Mouse (Mus musculus) forebrain, embryonic 14.5 days (tissue): ENCODE results near the gene Pdia2. TPM values are rescaled to one million over a fixed set of nuclear protein-coding genes. Genes with fewer than 3 reads are reported as not detected.
A peak's percentile ranks its signal among the peaks of the same experiment; 100 is the strongest.

Source experiments
- ATAC-seq: fragments of 200-750 bp; cut with Nextera tagmentation; 2 replicates; pipeline ENCODE4 v1.8.0; 2017; ENCODE audit warnings: mild to moderate bottlenecking, moderate library complexity
- DNase-seq: peaks from one replicate; pipeline ENCODE4 v3.0.0-alpha.2; 2015; ENCODE audit warnings: low spot score
- H3K27ac ChIP-seq: fragments of 300-500 bp; sonication (generic); 2 replicates; pipeline ENCODE4 v1.5.1; 2014; ENCODE audit warnings: low read depth, mild to moderate bottlenecking, control low read depth, low read length, moderate library complexity
- H3K27me3 ChIP-seq: fragments of 300-500 bp; sonication (generic); replicated peaks from 2 replicates; pipeline ENCODE4 v1.6.1; 2014; ENCODE audit warnings: low read length, control low read depth, mixed read lengths; ENCODE audit not compliant: control insufficient read depth, insufficient read depth
- H3K36me3 ChIP-seq: fragments of 300-500 bp; sonication (generic); 2 replicates; pipeline ENCODE4 v1.6.1; 2014; ENCODE audit warnings: low read length, control low read depth; ENCODE audit not compliant: control insufficient read depth, insufficient read depth
- H3K4me1 ChIP-seq: fragments of 300-500 bp; sonication (generic); 2 replicates; pipeline ENCODE4 v1.6.1; 2014; ENCODE audit warnings: antibody characterized with exemption, low read length, control low read depth; ENCODE audit not compliant: control insufficient read depth, insufficient read depth
- H3K4me2 ChIP-seq: fragments of 300-500 bp; sonication (generic); 2 replicates; pipeline ENCODE4 v1.6.1; 2014; ENCODE audit warnings: mild to moderate bottlenecking, control low read depth, low read length
- H3K4me3 ChIP-seq: fragments of 300-500 bp; sonication (generic); 2 replicates; pipeline ENCODE4 v1.5.1; 2014; ENCODE audit warnings: low read depth, low read length, control low read depth
- H3K9ac ChIP-seq: fragments of 300-500 bp; sonication (generic); 2 replicates; pipeline ENCODE4 v1.6.1; 2014; ENCODE audit warnings: mild to moderate bottlenecking, low read length, control low read depth, moderate library complexity
- H3K9me3 ChIP-seq: fragments of 300-500 bp; sonication (generic); replicated peaks from 2 replicates; pipeline ENCODE4 v1.6.1; 2016; ENCODE audit warnings: low read length, control low read depth, mixed read lengths; ENCODE audit not compliant: control insufficient read depth
- WGBS: fragments of 180-500 bp; shearing (Covaris S2); extraction: QIAGEN DNeasy Blood & Tissue Kit; methylation state at CpG from one replicate; pipeline ENCODE4 v1.1.7; 2014; 5-methylcytosine and 5-hydroxymethylcytosine counted together
- polyA plus RNA-seq: library from polyadenylated mRNA; unstranded; fragments of >200 nt; fragmentation: Nextera tagmentation; extraction: Ambion mirVana; gene quantifications from 2 replicates; pipeline ENCODE4 v1.2.1, GENCODE M21; 2014

The Pdia2 gene
- polyA plus RNA-seq: not detected in 2 replicates

DNA sequence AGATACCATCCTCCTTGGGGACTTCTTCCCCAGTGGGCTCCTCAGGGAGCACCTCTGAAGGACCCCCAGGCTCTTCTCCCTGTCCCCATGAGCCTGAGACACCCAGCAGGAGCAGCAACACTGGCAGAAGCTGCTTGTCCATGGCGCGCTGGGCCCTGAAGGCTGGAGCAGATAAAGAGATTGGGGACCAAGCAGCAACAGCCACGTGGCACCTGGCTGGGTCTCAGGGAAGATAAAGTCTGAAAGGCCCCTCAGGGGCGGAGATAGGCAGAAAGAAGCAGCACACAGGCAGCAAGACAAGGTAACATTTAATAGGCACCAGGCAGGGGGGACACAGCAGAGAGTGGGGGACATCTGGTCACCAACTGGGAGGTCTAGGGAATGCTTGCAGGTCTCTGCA is at the start of gene Pdia2:
Pdia2 (minus strand) TSS at position 196 of the 400 bp plus-strand sequence.
- H3K27ac ChIP-seq: no peak within 1 kb of the TSS
- H3K9me3 ChIP-seq: no peaks in the 10 kb centered on the region
- WGBS: 79% methylated on average over 4 of the region's 4 CpGs
- peaks cover 40% of the 10 kb centered on the region for H3K36me3 ChIP-seq
- H3K27me3 ChIP-seq: peaks cover 37% of the 10 kb centered on the region
- no peak within 1 kb of the TSS for H3K4me2 ChIP-seq
- H3K4me1 ChIP-seq: peaks cover 6% of the 10 kb centered on the region; the same call in 1 of the 2 replicates
- no peak for ATAC-seq
- no peak within 1 kb of the TSS for H3K9ac ChIP-seq
- no peak within 1 kb of the TSS for H3K4me3 ChIP-seq
- DNase-seq: no peak

DNA sequence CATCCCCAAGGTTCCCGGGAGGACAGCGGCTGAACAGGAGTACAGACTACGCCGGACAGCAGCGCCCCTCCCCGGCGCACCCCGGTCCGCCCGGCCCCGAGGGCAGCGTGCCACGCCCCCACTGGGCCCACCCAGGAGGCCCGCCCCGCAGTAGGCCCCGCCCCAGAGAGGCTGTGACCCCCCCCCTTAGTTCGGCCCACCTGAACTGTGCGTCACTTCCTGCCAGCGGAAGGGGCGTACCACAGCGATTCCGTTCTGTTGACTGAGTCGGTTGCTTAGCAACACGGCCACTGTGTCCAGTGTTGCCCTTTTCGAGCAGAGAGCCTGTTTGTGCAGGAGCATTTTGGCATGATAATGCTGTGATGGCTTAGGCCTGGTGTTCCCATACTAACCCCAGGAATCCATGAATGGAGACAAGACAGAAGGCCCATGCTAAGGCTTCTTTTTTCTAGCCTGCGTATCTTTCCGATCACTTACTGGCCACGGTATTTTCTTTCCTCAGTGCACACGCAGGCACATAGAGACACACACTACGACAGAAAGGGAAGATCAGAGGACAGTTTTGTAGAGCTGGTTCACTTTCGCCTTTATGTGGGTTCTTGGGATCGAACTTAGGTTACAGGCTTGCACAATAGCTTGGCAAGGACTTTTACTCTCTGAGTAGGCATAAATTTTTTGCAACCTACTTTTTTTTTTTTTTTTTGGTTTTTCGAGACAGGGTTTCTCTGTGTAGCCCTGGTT is 45.4 kb upstream of the Pdia2 start, which contains the start of gene Fam234a:
Fam234a (minus strand) TSS at position 142 of the 741 bp plus-strand sequence.
- ATAC-seq: peak; percentile 97
- peak; percentile 98 for DNase-seq
- Histone ChIP-seq H3K4me1 (peaks cover 6% of the 10 kb centered on the region), H3K4me3 (peak within 1 kb of the TSS; percentile 72), H3K27me3 (no peaks in the 10 kb centered on the region), H3K36me3 (no peaks in the 10 kb centered on the region), H3K4me2 (peak within 1 kb of the TSS; percentile 85), H3K9me3 (no peaks in the 10 kb centered on the region), H3K9ac (peak within 1 kb of the TSS; percentile 72), H3K27ac (peak within 1 kb of the TSS; percentile 63; the same call in 1 of the 2 replicates)
- 8% methylated on average over 32 of the region's 33 CpGs for WGBS

DNA sequence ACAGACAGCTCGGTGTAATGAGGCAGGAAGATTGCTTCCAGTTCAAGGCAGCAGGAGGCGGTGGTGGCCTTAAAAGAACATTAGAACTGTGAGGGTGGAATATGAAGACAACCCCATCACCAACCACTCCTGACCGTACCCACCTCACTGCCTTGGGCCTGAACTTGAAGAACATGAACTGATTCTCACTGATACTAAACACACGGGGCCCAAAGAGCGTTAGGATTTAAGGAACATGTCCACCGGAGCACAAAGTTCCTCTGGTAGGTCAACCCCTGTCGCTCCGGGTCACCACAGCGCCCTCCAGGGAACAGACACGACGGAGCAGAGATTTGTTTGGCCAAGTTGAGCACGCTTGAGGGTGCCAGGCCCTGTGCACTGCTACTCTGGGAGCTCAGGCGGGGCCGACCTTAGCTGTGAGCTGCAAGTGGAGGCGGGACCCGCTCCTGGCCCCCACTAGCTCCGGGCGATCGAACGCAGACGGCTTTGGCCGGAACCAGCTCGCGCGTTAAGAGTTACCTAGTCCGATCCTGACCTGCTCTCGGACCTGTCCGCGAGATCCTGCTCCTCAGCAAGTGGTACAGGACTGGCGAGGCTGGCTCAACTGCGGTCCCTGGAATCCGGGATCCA is 44.7 kb upstream of the Pdia2 start:
- ATAC-seq: peak; percentile 82
- Histone ChIP-seq H3K36me3 (no peaks in the 10 kb centered on the region), H3K4me2 (peak overlapping the region; percentile 85), H3K9ac (peak overlapping the region; percentile 72), H3K4me1 (peaks cover 6% of the 10 kb centered on the region), H3K27ac (0 out of 2 replicates have a peak overlapping the region, but pooled peaks have one; percentile 63), H3K9me3 (no peaks in the 10 kb centered on the region), H3K4me3 (peak overlapping the region; percentile 72), H3K27me3 (no peaks in the 10 kb centered on the region)
- DNase-seq: peak; percentile 54
- WGBS: under 1% methylated on average over 32 of the region's 32 CpGs

DNA sequence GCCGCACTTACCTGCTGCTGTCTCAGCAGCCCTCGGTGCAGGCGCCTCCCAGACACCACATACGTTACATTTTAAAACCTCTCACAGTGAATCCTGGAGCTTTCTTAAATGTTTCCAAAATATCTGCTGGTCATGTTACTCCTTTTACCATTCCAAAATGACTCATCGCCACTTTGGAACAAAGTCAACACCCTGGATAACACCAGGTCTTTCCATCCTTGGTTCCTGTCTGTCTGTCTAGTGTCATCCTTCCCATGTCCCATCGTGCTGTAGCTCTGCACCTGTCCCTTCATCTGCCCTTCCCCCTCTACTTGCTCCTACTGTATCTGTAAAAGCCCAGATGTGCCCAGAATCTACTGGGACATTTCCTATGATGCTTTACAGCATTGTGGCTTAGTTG is 42.1 kb upstream of the Pdia2 start:
- no peak for DNase-seq
- Histone ChIP-seq H3K27ac (no peak overlapping the region), H3K9me3 (no peaks in the 10 kb centered on the region), H3K9ac (no peak overlapping the region), H3K36me3 (no peaks in the 10 kb centered on the region), H3K4me3 (no peak overlapping the region), H3K4me1 (peaks cover 6% of the 10 kb centered on the region), H3K27me3 (no peaks in the 10 kb centered on the region), H3K4me2 (no peak overlapping the region)
- no peak for ATAC-seq
- 82% methylated on average over 6 of the region's 6 CpGs for WGBS

DNA sequence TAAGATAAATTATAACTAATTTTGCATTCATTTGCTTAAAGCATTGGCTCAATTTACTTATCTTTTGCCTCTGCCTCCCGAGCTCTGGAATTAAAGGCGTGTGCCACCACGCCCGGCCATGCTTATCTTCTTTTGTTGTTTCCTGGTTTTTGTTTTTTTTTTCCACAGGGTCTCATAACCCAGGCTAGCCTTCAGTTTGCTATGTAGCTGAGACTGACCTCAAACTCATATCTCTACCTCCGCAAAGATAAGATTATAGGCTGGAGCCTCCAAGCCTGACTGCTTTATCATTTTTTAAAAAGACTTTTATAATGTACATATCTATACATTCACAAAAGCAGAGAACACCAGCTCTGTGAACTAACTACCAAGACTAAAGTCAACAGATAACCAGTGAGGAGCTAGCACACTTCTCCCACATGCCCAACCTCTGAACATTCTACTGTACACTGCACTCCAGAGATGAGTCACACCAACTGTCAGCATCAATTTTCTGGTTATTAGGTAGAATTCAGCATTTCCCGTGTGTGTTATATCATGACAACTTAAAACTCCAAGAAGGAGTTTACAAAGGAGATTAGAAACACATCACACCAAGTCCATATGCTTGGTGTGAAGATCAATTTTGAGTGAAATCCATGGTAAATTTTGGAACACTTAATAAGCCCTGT is 41.4 kb upstream of the Pdia2 start:
- no peaks in the 10 kb centered on the region for H3K27me3 ChIP-seq
- H3K4me3 ChIP-seq: no peak overlapping the region
- H3K4me2 ChIP-seq: no peak overlapping the region
- H3K36me3 ChIP-seq: no peaks in the 10 kb centered on the region
- no peak overlapping the region for H3K9ac ChIP-seq
- no peak overlapping the region for H3K27ac ChIP-seq
- DNase-seq (no peak), ATAC-seq (no peak)
- WGBS: 87% methylated on average over 6 of the region's 6 CpGs
- peaks cover 6% of the 10 kb centered on the region for H3K4me1 ChIP-seq
- no peaks in the 10 kb centered on the region for H3K9me3 ChIP-seq

DNA sequence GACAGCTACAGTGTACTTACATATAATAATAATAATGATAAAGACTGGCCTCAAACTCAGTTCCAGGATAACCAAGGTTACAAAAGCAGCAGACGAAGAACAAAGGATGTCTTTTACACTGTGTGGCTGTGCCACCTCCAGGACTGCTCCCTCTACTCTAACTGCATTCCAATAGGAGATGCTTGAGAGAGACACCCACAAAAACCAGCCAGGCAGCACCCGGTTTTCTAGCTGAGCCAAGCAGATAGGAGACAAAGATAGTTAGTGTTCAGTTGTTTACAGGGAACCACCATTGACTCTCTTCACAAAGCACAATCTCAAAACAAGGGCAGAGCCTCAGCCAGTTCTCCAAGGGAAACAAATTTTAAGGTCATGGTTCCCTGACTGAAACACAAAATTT is 40.7 kb upstream of the Pdia2 start:
- Histone ChIP-seq H3K27me3 (no peaks in the 10 kb centered on the region), H3K27ac (no peak overlapping the region), H3K9ac (no peak overlapping the region), H3K36me3 (no peaks in the 10 kb centered on the region), H3K4me1 (peaks cover 6% of the 10 kb centered on the region), H3K4me2 (no peak overlapping the region), H3K9me3 (no peaks in the 10 kb centered on the region), H3K4me3 (no peak overlapping the region)
- DNase-seq: no peak
- no peak for ATAC-seq
- 85% methylated on average over 2 of the region's 2 CpGs for WGBS

DNA sequence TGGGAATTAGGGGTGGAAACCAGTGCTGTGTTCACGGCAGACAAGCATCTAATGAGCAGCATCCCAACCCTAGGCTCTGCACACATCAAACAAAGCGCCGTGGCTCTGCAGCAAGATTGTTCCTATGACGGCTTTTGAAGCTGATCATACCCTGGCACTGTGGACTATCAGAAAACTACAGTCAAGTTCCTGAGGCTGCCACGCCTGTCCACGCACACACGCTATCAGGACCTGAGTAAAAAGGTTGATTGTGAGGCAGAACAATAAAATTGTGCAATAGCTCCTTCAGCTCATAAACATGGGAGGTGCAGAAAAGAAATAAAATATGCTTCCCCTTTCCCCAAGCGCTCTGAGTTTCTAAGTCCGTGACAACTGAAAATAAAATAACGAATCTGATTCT is 38.8 kb upstream of the Pdia2 start:
- Histone ChIP-seq H3K27ac (no peak overlapping the region), H3K36me3 (no peaks in the 10 kb centered on the region), H3K9ac (no peak overlapping the region), H3K4me2 (no peak overlapping the region), H3K9me3 (no peaks in the 10 kb centered on the region), H3K4me1 (no peaks in the 10 kb centered on the region), H3K27me3 (no peaks in the 10 kb centered on the region), H3K4me3 (no peak overlapping the region)
- 86% methylated on average over 10 of the region's 10 CpGs for WGBS
- no peak for ATAC-seq
- DNase-seq: no peak

DNA sequence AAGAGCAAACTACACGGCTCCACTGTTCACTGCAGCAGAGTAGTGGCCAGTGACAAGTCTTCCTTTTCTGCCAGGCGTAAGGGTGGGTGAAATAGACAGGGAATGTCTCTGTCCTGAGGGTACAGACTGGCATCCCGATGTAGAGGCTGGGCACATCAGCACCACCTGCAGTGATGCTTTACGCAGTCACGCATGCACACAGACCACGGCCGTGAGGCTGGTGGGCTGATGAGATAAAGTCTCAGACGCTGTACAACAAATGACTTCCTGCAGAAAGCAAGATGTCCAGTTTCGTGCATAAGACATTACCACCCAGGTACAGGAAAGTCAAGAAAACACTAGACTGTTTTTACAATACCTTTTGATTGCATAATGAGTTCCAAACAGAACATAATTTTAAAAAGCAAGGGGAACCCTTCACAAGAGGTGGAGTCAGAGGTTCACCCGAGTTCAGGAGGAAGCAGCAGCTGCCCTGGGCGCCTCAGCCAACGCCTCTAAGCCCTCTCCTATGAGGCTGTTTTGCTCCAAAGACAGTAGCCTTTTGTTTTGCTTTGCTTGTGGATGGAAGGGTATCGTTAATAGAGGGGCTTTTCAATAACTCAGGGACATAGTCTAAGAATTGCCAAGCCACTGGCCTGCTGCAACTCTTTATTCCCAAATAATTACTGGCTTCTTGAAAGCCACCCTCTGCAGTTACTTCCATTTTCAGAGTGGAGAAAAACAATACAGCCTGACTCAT is 36.4 kb upstream of the Pdia2 start:
- Histone ChIP-seq H3K4me1 (no peaks in the 10 kb centered on the region), H3K36me3 (no peaks in the 10 kb centered on the region), H3K4me3 (no peak overlapping the region), H3K27ac (no peak overlapping the region), H3K4me2 (no peak overlapping the region), H3K27me3 (no peaks in the 10 kb centered on the region), H3K9me3 (no peaks in the 10 kb centered on the region), H3K9ac (no peak overlapping the region; the same call in 1 of the 2 replicates)
- 49% methylated on average over 13 of the region's 13 CpGs for WGBS
- no peak for ATAC-seq
- no peak for DNase-seq
